Mouse (Mus musculus) limb, embryonic 13.5 days (tissue): ENCODE data around the gene Spryd3. TPM values are rescaled to one million over a fixed set of nuclear protein-coding genes. Genes with fewer than 3 reads are reported as not detected.
A peak's percentile ranks its signal among the peaks of the same experiment; 100 is the strongest.
"Not testable (repeated sequence)": the region's sequence is repeated elsewhere in the genome, so short reads cannot be mapped to it uniquely, and the experiment has no call there.

ENCODE experiments used
- ATAC-seq: fragments of 200-750 bp; cut with Nextera tagmentation; 2 replicates; pipeline ENCODE4 v1.8.0; 2017; ENCODE audit warnings: low read depth, moderate number of reproducible peaks, moderate TSS enrichment; ENCODE audit not compliant: low FRiP score
- H3K27ac ChIP-seq: fragments of 300-500 bp; sonication (generic); 2 replicates; pipeline ENCODE4 v1.5.1; 2015; ENCODE audit warnings: inconsistent platforms, mild to moderate bottlenecking, moderate library complexity
- H3K27me3 ChIP-seq: fragments of 300-500 bp; sonication (generic); 2 replicates; pipeline ENCODE4 v1.6.1; 2015; ENCODE audit warnings: mild to moderate bottlenecking, inconsistent platforms
- H3K36me3 ChIP-seq: fragments of 300-500 bp; sonication (generic); 2 replicates; pipeline ENCODE4 v1.6.1; 2015; ENCODE audit warnings: inconsistent platforms, mild to moderate bottlenecking, moderate library complexity
- H3K4me1 ChIP-seq: fragments of 300-500 bp; sonication (generic); 2 replicates; pipeline ENCODE4 v1.6.1; 2015; ENCODE audit warnings: inconsistent platforms
- H3K4me2 ChIP-seq: fragments of 300-500 bp; sonication (generic); replicated peaks from 2 replicates; pipeline ENCODE4 v1.6.1; 2015; ENCODE audit warnings: inconsistent platforms, mild to moderate bottlenecking, moderate library complexity
- H3K4me3 ChIP-seq: fragments of 300-500 bp; sonication (generic); 2 replicates; pipeline ENCODE4 v1.5.1; 2015; ENCODE audit warnings: moderate library complexity, mild to moderate bottlenecking, inconsistent platforms
- H3K9ac ChIP-seq: fragments of 300-500 bp; sonication (generic); 2 replicates; pipeline ENCODE4 v1.6.1; 2015; ENCODE audit warnings: mild to moderate bottlenecking, inconsistent platforms
- H3K9me3 ChIP-seq: fragments of 300-500 bp; sonication (generic); 2 replicates; pipeline ENCODE4 v1.6.1; 2016; ENCODE audit warnings: inconsistent platforms
- WGBS: fragments of 180-500 bp; shearing (Covaris S2); methylation state at CpG from one replicate; pipeline ENCODE4 v1.1.7; 2015; 5-methylcytosine and 5-hydroxymethylcytosine counted together
- polyA plus RNA-seq: library from polyadenylated mRNA; unstranded; fragments of >200 nt; fragmentation: Nextera tagmentation; extraction: Ambion mirVana; gene quantifications from 2 replicates; pipeline ENCODE4 v1.2.1, GENCODE M21; 2015

The Spryd3 gene
- polyA plus RNA-seq, 1 experiment from 2014 or later: 23.2 TPM

- Histone ChIP-seq H3K4me2 (no peak overlapping the region), H3K4me3 (no peak overlapping the region), H3K36me3 (peaks cover 98% of the 10 kb centered on the region), H3K27ac (no peak overlapping the region), H3K9ac (no peak overlapping the region), H3K4me1 (no peaks in the 10 kb centered on the region), H3K9me3 (no peaks in the 10 kb centered on the region), H3K27me3 (no peaks in the 10 kb centered on the region)
- 83% methylated on average over 12 of the region's 12 CpGs for WGBS
- no peak for ATAC-seq
Observed at GRCm38 (mm10) chr15:102089914-102090585, 46.0 kb downstream of the Spryd3 start.

GRCm38 (mm10) chr15:102083028-102083427 is 53.0 kb downstream of the Spryd3 start:
- H3K9ac ChIP-seq: no peak overlapping the region
- H3K4me2 ChIP-seq: no peak overlapping the region
- H3K36me3 ChIP-seq: peaks cover 65% of the 10 kb centered on the region
- no peaks in the 10 kb centered on the region for H3K4me1 ChIP-seq
- 85% methylated on average over 4 of the region's 4 CpGs for WGBS
- no peaks in the 10 kb centered on the region for H3K27me3 ChIP-seq
- H3K27ac ChIP-seq: no peak overlapping the region
- no peaks in the 10 kb centered on the region for H3K9me3 ChIP-seq
- H3K4me3 ChIP-seq: no peak overlapping the region
- ATAC-seq: no peak

GRCm38 (mm10) chr15:102082148-102082547 is 53.9 kb downstream of the Spryd3 start:
- H3K27ac ChIP-seq: no peak overlapping the region
- H3K36me3 ChIP-seq: peaks cover 59% of the 10 kb centered on the region
- H3K27me3 ChIP-seq: no peaks in the 10 kb centered on the region
- no peaks in the 10 kb centered on the region for H3K9me3 ChIP-seq
- H3K4me3 ChIP-seq: no peak overlapping the region
- no peak overlapping the region for H3K4me2 ChIP-seq
- 90% methylated on average over 4 of the region's 4 CpGs for WGBS
- ATAC-seq: no peak
- no peak overlapping the region for H3K9ac ChIP-seq
- no peaks in the 10 kb centered on the region for H3K4me1 ChIP-seq

- Histone ChIP-seq H3K4me2 (no peak overlapping the region), H3K27me3 (no peaks in the 10 kb centered on the region), H3K4me3 (no peak overlapping the region), H3K36me3 (peaks cover 43% of the 10 kb centered on the region), H3K27ac (no peak overlapping the region), H3K4me1 (peaks cover 9% of the 10 kb centered on the region), H3K9me3 (no peaks in the 10 kb centered on the region), H3K9ac (no peak overlapping the region)
- ATAC-seq: no peak
- WGBS: 64% methylated on average over 2 of the region's 2 CpGs
Observed at GRCm38 (mm10) chr15:102080429-102080828, 55.6 kb downstream of the Spryd3 start.

GRCm38 (mm10) chr15:102079924-102080323 is 56.1 kb downstream of the Spryd3 start:
- H3K9me3 ChIP-seq, H3K27me3 ChIP-seq, H3K4me3 ChIP-seq, H3K4me2 ChIP-seq, H3K9ac ChIP-seq, ATAC-seq, H3K27ac ChIP-seq: not testable (repeated sequence)
- H3K36me3 ChIP-seq: peaks cover 39% of the 10 kb centered on the region
- H3K4me1 ChIP-seq: peaks cover 14% of the 10 kb centered on the region
- 77% methylated on average over 8 of the region's 8 CpGs for WGBS

GRCm38 (mm10) chr15:102079221-102079620 is 56.8 kb downstream of the Spryd3 start:
- no peaks in the 10 kb centered on the region for H3K9me3 ChIP-seq
- no peak overlapping the region for H3K27ac ChIP-seq
- no peak overlapping the region for H3K4me2 ChIP-seq
- peaks cover 18% of the 10 kb centered on the region for H3K4me1 ChIP-seq
- no peak for ATAC-seq
- WGBS: 74% methylated on average over 4 of the region's 4 CpGs
- no peak overlapping the region for H3K4me3 ChIP-seq
- no peaks in the 10 kb centered on the region for H3K27me3 ChIP-seq
- no peak overlapping the region for H3K9ac ChIP-seq
- peaks cover 32% of the 10 kb centered on the region for H3K36me3 ChIP-seq

GRCm38 (mm10) chr15:102077111-102077677 is 58.8 kb downstream of the Spryd3 start:
- H3K36me3 ChIP-seq: peaks cover 12% of the 10 kb centered on the region
- H3K4me3 ChIP-seq: no peak overlapping the region
- no peak overlapping the region for H3K27ac ChIP-seq
- 88% methylated on average over 2 of the region's 2 CpGs for WGBS
- no peak overlapping the region for H3K9ac ChIP-seq
- no peak overlapping the region for H3K4me2 ChIP-seq
- peaks cover 20% of the 10 kb centered on the region for H3K4me1 ChIP-seq
- no peaks in the 10 kb centered on the region for H3K27me3 ChIP-seq
- ATAC-seq: no peak
- H3K9me3 ChIP-seq: no peaks in the 10 kb centered on the region

GRCm38 (mm10) chr15:102074876-102075585 is 61.0 kb downstream of the Spryd3 start:
- Histone ChIP-seq H3K4me1 (peaks cover 20% of the 10 kb centered on the region), H3K4me2 (peak overlapping the region; percentile 88), H3K27ac (no peak overlapping the region), H3K9me3 (no peaks in the 10 kb centered on the region), H3K4me3 (peak overlapping the region; percentile 93), H3K27me3 (no peaks in the 10 kb centered on the region), H3K36me3 (0 out of 2 replicates have a peak, but pooled peaks cover 3% of the 10 kb centered on the region), H3K9ac (peak overlapping the region; percentile 97)
- no peak for ATAC-seq
- WGBS: 9% methylated on average over 11 of the region's 11 CpGs

GRCm38 (mm10) chr15:102074070-102074731 is 61.8 kb downstream of the Spryd3 start:
- no peaks in the 10 kb centered on the region for H3K9me3 ChIP-seq
- WGBS: under 1% methylated on average over 57 of the region's 57 CpGs
- peak overlapping the region; percentile 93 for H3K4me3 ChIP-seq
- peak overlapping the region; percentile 88 for H3K4me2 ChIP-seq
- peaks cover 20% of the 10 kb centered on the region for H3K4me1 ChIP-seq
- H3K9ac ChIP-seq: peak overlapping the region; percentile 97
- 0 out of 2 replicates have a peak, but pooled peaks cover 3% of the 10 kb centered on the region for H3K36me3 ChIP-seq
- peak overlapping the region; percentile 95 for H3K27ac ChIP-seq
- peak; percentile 50 for ATAC-seq
- H3K27me3 ChIP-seq: no peaks in the 10 kb centered on the region

GRCm38 (mm10) chr15:102073559-102074069 is 62.4 kb downstream of the Spryd3 start, which contains the start of gene Eif4b:
Gene Eif4b (plus strand): TSS chr15:102073773.
- ATAC-seq: peak; percentile 93
- H3K27me3 ChIP-seq: no peaks in the 10 kb centered on the region
- peaks cover 20% of the 10 kb centered on the region for H3K4me1 ChIP-seq
- H3K36me3 ChIP-seq: 0 out of 2 replicates have a peak, but pooled peaks cover 3% of the 10 kb centered on the region
- under 1% methylated on average over 58 of the region's 58 CpGs for WGBS
- H3K4me3 ChIP-seq: peak within 1 kb of the TSS; percentile 93
- H3K4me2 ChIP-seq: peak within 1 kb of the TSS; percentile 88
- H3K9ac ChIP-seq: peak within 1 kb of the TSS; percentile 97
- peak within 1 kb of the TSS; percentile 95 for H3K27ac ChIP-seq
- no peaks in the 10 kb centered on the region for H3K9me3 ChIP-seq

GRCm38 (mm10) chr15:102072963-102073558 is 63.0 kb downstream of the Spryd3 start:
- Histone ChIP-seq H3K27me3 (no peaks in the 10 kb centered on the region), H3K9me3 (no peaks in the 10 kb centered on the region), H3K9ac (no peak overlapping the region), H3K36me3 (0 out of 2 replicates have a peak, but pooled peaks cover 3% of the 10 kb centered on the region), H3K27ac (no peak overlapping the region), H3K4me2 (peak overlapping the region; percentile 54), H3K4me1 (peaks cover 20% of the 10 kb centered on the region), H3K4me3 (peak overlapping the region; percentile 93)
- ATAC-seq: peak; percentile 24
- WGBS: 14% methylated on average over 6 of the region's 6 CpGs
